Mouse (Mus musculus): Measurements from ENCODE around the gene Tyw3. TPM values are rescaled to one million over a fixed set of nuclear protein-coding genes. Genes with fewer than 3 reads are reported as not detected.
A peak's percentile ranks its signal among the peaks of the same experiment; 100 is the strongest.
"Not testable (repeated sequence)": the region's sequence is repeated elsewhere in the genome, so short reads cannot be mapped to it uniquely, and the experiment has no call there.

Gene Tyw3
- total and polyA plus RNA-seq, 3 experiments: 46.8 to 70.4 (median 62.5) TPM

GRCm38 (mm10) chr3:154633091-154633490, 36.2 kb upstream of the Tyw3 start:
- H3K4me2 ChIP-seq (ENCODE audit: insufficient read depth, low read depth, poor library complexity, severe bottlenecking): no peak overlapping the region

GRCm38 (mm10) chr3:154631281-154631680, 34.4 kb upstream of the Tyw3 start:
- dilution Hi-C loops (cut with MboI; ENCODE audit: extremely low pct_ligation_motif_present, extremely low pct_unique_long_range_greater_than_20kb, low sequenced_read_pairs); H3K36me3 ChIP-seq (replicated peaks in 1 of 2; ENCODE audit: control insufficient read depth in 1 of 2, insufficient read depth in 1 of 2, low read length in 1 of 2); in situ Hi-C loops (cut with MboI; ENCODE audit: low pct_ligation_motif_present, low pct_unique_long_range_greater_than_20kb, low sequenced_read_pairs); H3K4me3 ChIP-seq (replicated peaks in 1 of 3; ENCODE audit: low read depth in 2 of 3, low read length in 2 of 3, poor library complexity in 1 of 3); H3K9me3 ChIP-seq (replicated peaks; ENCODE audit: low read length); H3K27me3 ChIP-seq (replicated peaks); H3K27ac ChIP-seq (ENCODE audit: insufficient read depth, low read depth); H3K4me2 ChIP-seq (ENCODE audit: insufficient read depth, low read depth, poor library complexity, severe bottlenecking); H3K79me2 ChIP-seq (replicated peaks; ENCODE audit: control insufficient read depth, extremely low read depth, insufficient read depth, poor library complexity, severe bottlenecking); DNase-seq (ENCODE audit: extremely low read depth); H3K9ac ChIP-seq (ENCODE audit: insufficient read depth, low read depth): not testable (repeated sequence)
- peaks cover 6 to 12% of the 10 kb centered on the region in 2 experiments for H3K4me1 ChIP-seq (ENCODE audit: control insufficient read depth in 1 of 2, insufficient read depth in 2 of 2)

More at GRCm38 (mm10) chr3:154633091-154633490, 36.2 kb upstream of the Tyw3 start:
- H3K27me3 ChIP-seq (replicated peaks): no peaks in the 10 kb centered on the region
- no peak overlapping the region for H3K27ac ChIP-seq (ENCODE audit: insufficient read depth, low read depth)
- no peak for DNase-seq (ENCODE audit: extremely low read depth)
- H3K4me3 ChIP-seq (replicated peaks in 1 of 3; ENCODE audit: low read depth in 2 of 3, low read length in 2 of 3, poor library complexity in 1 of 3): no peak overlapping the region
- H3K4me1 ChIP-seq (ENCODE audit: control insufficient read depth in 1 of 2, insufficient read depth in 2 of 2): peaks cover 6 to 11% of the 10 kb centered on the region in 2 experiments
- in situ Hi-C loops (cut with MboI; ENCODE audit: low pct_ligation_motif_present, low pct_unique_long_range_greater_than_20kb, low sequenced_read_pairs): no loop called here
- H3K79me2 ChIP-seq (replicated peaks; ENCODE audit: control insufficient read depth, extremely low read depth, insufficient read depth, poor library complexity, severe bottlenecking): no peaks in the 10 kb centered on the region
- H3K9me3 ChIP-seq (replicated peaks; ENCODE audit: low read length): no peaks in the 10 kb centered on the region
- H3K36me3 ChIP-seq (replicated peaks in 1 of 2; ENCODE audit: control insufficient read depth in 1 of 2, insufficient read depth in 1 of 2, low read length in 1 of 2): peaks cover 0 to 3% of the 10 kb centered on the region in 2 experiments
- no peak for TF ChIP-seq EP300 (IDR thresholded peaks at IDR 0.05; ENCODE audit: low read length)
- no peak overlapping the region for H3K9ac ChIP-seq (ENCODE audit: insufficient read depth, low read depth)
- dilution Hi-C loops (cut with MboI; ENCODE audit: extremely low pct_ligation_motif_present, extremely low pct_unique_long_range_greater_than_20kb, low sequenced_read_pairs): no loop called here

GRCm38 (mm10) chr3:154628284-154628683, 31.4 kb upstream of the Tyw3 start:
- H3K9ac ChIP-seq (ENCODE audit: insufficient read depth, low read depth): no peak overlapping the region
- no peaks in the 10 kb centered on the region for H3K79me2 ChIP-seq (replicated peaks; ENCODE audit: control insufficient read depth, extremely low read depth, insufficient read depth, poor library complexity, severe bottlenecking)
- peaks cover 6 to 12% of the 10 kb centered on the region in 2 experiments for H3K4me1 ChIP-seq (ENCODE audit: control insufficient read depth in 1 of 2, insufficient read depth in 2 of 2)
- no peak overlapping the region for H3K4me3 ChIP-seq (replicated peaks in 1 of 3; ENCODE audit: low read depth in 2 of 3, low read length in 2 of 3, poor library complexity in 1 of 3)
- in situ Hi-C loops (cut with MboI; ENCODE audit: low pct_ligation_motif_present, low pct_unique_long_range_greater_than_20kb, low sequenced_read_pairs): no loop called here
- no peaks in the 10 kb centered on the region for H3K9me3 ChIP-seq (replicated peaks; ENCODE audit: low read length)
- peaks cover 0 to 17% of the 10 kb centered on the region in 2 experiments for H3K36me3 ChIP-seq (replicated peaks in 1 of 2; ENCODE audit: control insufficient read depth in 1 of 2, insufficient read depth in 1 of 2, low read length in 1 of 2)
- dilution Hi-C loops (cut with MboI; ENCODE audit: extremely low pct_ligation_motif_present, extremely low pct_unique_long_range_greater_than_20kb, low sequenced_read_pairs): no loop called here
- peak; percentile 8 for DNase-seq (ENCODE audit: extremely low read depth)
- H3K4me2 ChIP-seq (ENCODE audit: insufficient read depth, low read depth, poor library complexity, severe bottlenecking): no peak overlapping the region
- no peak for TF ChIP-seq ZC3H11A (IDR thresholded peaks at IDR 0.05; ENCODE audit: low read depth, low read length)
- TF ChIP-seq EP300 (IDR thresholded peaks at IDR 0.05; ENCODE audit: low read length): no peak
- TF ChIP-seq JUND (conservative IDR thresholded peaks at IDR 0.05; ENCODE audit: low read depth, low read length): no peak
- TF ChIP-seq KAT2A (IDR thresholded peaks at IDR 0.05; ENCODE audit: insufficient replicate concordance, low read length): no peak
- TF ChIP-seq RCOR1 (conservative IDR thresholded peaks at IDR 0.05; ENCODE audit: low read depth, low read length): no peak
- no peak for TF ChIP-seq PAX5 (IDR thresholded peaks at IDR 0.05; ENCODE audit: low read length)
- no peak for TF ChIP-seq ELF1 (IDR thresholded peaks at IDR 0.05; ENCODE audit: low read depth, low read length)
- TF ChIP-seq IRF4 (IDR thresholded peaks at IDR 0.05; ENCODE audit: low read depth, low read length): no peak
- no peak for TF ChIP-seq MAX (IDR thresholded peaks at IDR 0.05; ENCODE audit: low read length)
- no peak for TF ChIP-seq POLR2AphosphoS2 (IDR thresholded peaks at IDR 0.05; ENCODE audit: low read depth, low read length)
- no peak for TF ChIP-seq CHD2 (IDR thresholded peaks at IDR 0.05; ENCODE audit: low read length)
- TF ChIP-seq JUN (IDR thresholded peaks at IDR 0.05; ENCODE audit: insufficient read depth, low read depth, low read length): no peak
- H3K27ac ChIP-seq (ENCODE audit: insufficient read depth, low read depth): no peak overlapping the region
- H3K27me3 ChIP-seq (replicated peaks): no peaks in the 10 kb centered on the region
